Mouse (Mus musculus): ENCODE measurements around the gene Tmsb15l. TPM values are rescaled to one million over a fixed set of nuclear protein-coding genes. Genes with fewer than 3 reads are reported as not detected.

Gene Tmsb15l
- polyA plus RNA-seq (2015; fragmentation: Nextera tagmentation; extraction: Ambion mirVana), result 0.95 TPM in 1 of 2 replicates, not detected in the other

DNA sequence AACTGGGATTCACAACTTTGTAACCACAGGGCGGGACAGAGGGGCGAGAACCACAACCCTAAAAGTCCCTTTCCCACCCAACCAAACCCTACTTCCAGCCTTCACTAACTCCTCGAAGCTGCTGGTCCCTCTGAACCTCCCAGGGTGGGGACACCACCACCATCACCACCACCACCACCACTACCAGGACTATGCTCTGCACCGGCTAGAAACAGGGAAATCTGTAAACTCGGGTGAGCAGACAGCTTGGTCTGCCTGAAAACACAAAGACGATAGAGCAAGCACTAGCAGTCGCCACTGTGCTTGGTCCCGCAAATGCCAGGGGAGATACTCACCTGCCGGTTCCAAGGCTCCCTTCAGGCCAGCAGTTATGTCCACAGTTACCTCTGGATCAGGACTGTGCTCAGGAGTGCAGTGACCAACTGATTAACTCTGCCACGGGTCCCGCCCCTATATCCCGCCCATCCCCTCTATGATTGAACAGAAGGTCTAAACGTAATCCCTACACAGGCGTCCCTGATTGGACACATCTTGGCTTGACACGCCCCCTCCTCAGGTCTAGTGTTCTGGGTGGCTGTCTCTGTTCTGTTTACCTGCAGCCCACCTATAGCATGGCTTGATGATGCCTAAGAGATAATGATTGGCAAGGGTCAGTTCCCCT, at the start of gene Tmsb15l, which contains the start of gene Tmsb15b1:
Gene Tmsb15l (minus strand): TSS at position 446 of the 661 bp plus-strand sequence.
Gene Tmsb15b1 (minus strand): TSS at position 451 of the 661 bp plus-strand sequence.
- H3K27ac ChIP-seq (ENCODE audit: low read length), result no peak within 1 kb of the TSS
- peak; percentile 78 for DNase-seq (ENCODE audit: low spot score)
- ATAC-seq, result peak; percentile 100
- H3K4me3 ChIP-seq (ENCODE audit: low read depth, low read length), result peak within 1 kb of the TSS; percentile 20
- H3K4me2 ChIP-seq (replicated peaks; ENCODE audit: low read depth, low read length), result peak within 1 kb of the TSS; percentile 45
- TF ChIP-seq CTCF (IDR thresholded peaks at IDR 0.05) (no peak), EP300 (IDR thresholded peaks at IDR 0.05) (no peak)
- no peaks in the 10 kb centered on the region for H3K9me3 ChIP-seq (ENCODE audit: low read length)
- no peaks in the 10 kb centered on the region for H3K27me3 ChIP-seq (replicated peaks; ENCODE audit: insufficient read depth, low read length)
- H3K9ac ChIP-seq (replicated peaks; ENCODE audit: low read depth), result no peak within 1 kb of the TSS
- WGBS, result 25% methylated on average over 15 of the region's 15 CpGs
- no peaks in the 10 kb centered on the region for H3K36me3 ChIP-seq (ENCODE audit: insufficient read depth, low read length)
- no peaks in the 10 kb centered on the region for H3K4me1 ChIP-seq (ENCODE audit: insufficient read depth, low read depth, low read length)

DNA sequence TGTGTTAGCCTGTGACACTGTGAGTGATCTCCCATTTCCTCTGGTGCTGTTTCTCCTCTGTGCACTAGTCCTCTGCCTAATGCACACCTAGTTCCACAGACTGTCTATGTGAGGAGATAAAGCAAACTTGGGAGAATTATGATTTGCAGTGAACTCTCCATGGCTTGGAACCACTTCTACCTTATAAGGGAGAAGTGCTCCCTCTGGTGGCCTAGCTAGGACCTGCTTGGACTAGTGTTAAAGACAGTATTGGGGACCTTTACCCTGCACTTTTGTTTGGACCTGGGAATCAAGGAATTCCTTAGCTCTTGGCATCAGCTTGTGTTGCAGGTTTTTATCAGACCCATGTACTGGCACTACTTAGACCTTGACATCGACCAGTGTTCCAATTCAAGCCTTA, 42.6 kb upstream of the Tmsb15l start:
- 30% methylated on average over 1 of the region's 1 CpGs for WGBS

DNA sequence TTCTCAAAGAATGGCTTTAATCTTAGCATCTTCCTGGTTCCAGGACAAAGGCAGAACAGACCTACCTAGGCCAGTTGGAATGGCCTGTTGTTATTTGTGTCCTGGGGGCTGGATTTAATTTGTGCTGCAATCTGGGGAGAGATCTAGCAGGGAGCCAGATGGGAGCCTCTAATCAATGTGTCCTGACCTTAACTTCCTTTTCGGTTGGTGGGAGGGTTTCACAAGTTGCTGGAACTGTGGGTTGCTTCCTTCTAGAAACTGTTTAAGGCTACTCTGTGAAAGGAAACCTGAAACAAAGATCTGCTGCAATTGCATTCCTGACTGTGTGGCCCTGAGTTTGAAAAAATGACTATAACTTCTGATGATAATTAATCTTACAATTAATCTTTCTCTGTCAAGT, 41.0 kb upstream of the Tmsb15l start:
- Histone ChIP-seq H3K9ac (replicated peaks; ENCODE audit: low read depth) (no peak overlapping the region), H3K4me1 (ENCODE audit: insufficient read depth, low read depth, low read length) (no peaks in the 10 kb centered on the region), H3K4me3 (ENCODE audit: low read depth, low read length) (no peak overlapping the region), H3K27ac (ENCODE audit: low read length) (no peak overlapping the region), H3K4me2 (replicated peaks; ENCODE audit: low read depth, low read length) (no peak overlapping the region), H3K27me3 (replicated peaks; ENCODE audit: insufficient read depth, low read length) (no peaks in the 10 kb centered on the region), H3K36me3 (ENCODE audit: insufficient read depth, low read length) (no peaks in the 10 kb centered on the region), H3K9me3 (ENCODE audit: low read length) (no peaks in the 10 kb centered on the region)
- no peak for TF ChIP-seq CTCF (IDR thresholded peaks at IDR 0.05)
- no peak for TF ChIP-seq EP300 (IDR thresholded peaks at IDR 0.05)
- DNase-seq (ENCODE audit: low spot score) (no peak), ATAC-seq (no peak)
- 86% methylated on average over 1 of the region's 1 CpGs for WGBS

More for the DNA sequence above, 42.6 kb upstream of the Tmsb15l start:
- Histone ChIP-seq H3K9ac (replicated peaks; ENCODE audit: low read depth) (no peak overlapping the region), H3K27me3 (replicated peaks; ENCODE audit: insufficient read depth, low read length) (no peaks in the 10 kb centered on the region), H3K36me3 (ENCODE audit: insufficient read depth, low read length) (no peaks in the 10 kb centered on the region), H3K4me2 (replicated peaks; ENCODE audit: low read depth, low read length) (no peak overlapping the region), H3K4me1 (ENCODE audit: insufficient read depth, low read depth, low read length) (no peaks in the 10 kb centered on the region), H3K27ac (ENCODE audit: low read length) (no peak overlapping the region), H3K4me3 (ENCODE audit: low read depth, low read length) (no peak overlapping the region), H3K9me3 (ENCODE audit: low read length) (no peaks in the 10 kb centered on the region)
- ATAC-seq (peak; percentile 60), DNase-seq (ENCODE audit: low spot score) (peak; percentile 59)
- TF ChIP-seq EP300 (IDR thresholded peaks at IDR 0.05) (no peak), CTCF (IDR thresholded peaks at IDR 0.05) (peak; percentile 76)

DNA sequence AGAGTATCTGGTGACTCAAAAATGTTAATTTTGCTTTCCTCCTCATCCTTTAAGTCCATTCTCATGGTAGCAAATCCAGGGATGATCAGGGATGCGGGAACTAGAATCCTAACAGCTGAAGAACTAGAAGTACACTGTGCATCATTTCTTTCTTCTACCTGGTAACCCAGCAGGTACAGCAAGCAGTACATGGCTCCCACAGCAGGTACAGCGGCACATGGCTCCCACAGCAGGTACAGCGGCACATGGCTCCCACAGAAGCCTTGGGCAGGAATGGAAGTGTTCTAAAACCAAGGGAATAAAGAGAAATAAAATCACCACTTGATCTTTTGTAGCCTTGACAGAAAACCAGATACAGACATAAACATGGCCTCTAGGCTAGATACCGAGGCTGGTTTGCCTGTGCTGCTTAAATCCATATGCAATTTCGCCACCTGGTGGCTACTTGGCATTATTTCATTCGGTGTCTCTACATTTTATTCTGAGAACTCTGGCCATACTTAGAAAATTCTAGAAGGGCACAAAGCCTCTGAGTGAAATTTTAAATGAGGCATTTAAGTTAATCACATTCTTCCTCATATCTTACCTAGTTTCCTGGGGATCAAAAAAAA, 38.5 kb upstream of the Tmsb15l start:
- Histone ChIP-seq H3K9me3 (ENCODE audit: low read length) (no peaks in the 10 kb centered on the region), H3K27me3 (replicated peaks; ENCODE audit: insufficient read depth, low read length) (no peaks in the 10 kb centered on the region), H3K4me1 (ENCODE audit: insufficient read depth, low read depth, low read length) (no peaks in the 10 kb centered on the region), H3K36me3 (ENCODE audit: insufficient read depth, low read length) (no peaks in the 10 kb centered on the region), H3K4me2 (replicated peaks; ENCODE audit: low read depth, low read length) (no peak overlapping the region), H3K27ac (ENCODE audit: low read length) (no peak overlapping the region), H3K4me3 (ENCODE audit: low read depth, low read length) (no peak overlapping the region), H3K9ac (replicated peaks; ENCODE audit: low read depth) (no peak overlapping the region)
- ATAC-seq (no peak; the same call in 1 of the 2 replicates), DNase-seq (ENCODE audit: low spot score) (peak; percentile 69)
- WGBS, result 53% methylated on average over 6 of the region's 6 CpGs
- TF ChIP-seq CTCF (IDR thresholded peaks at IDR 0.05), result peak; percentile 69
- no peak for TF ChIP-seq EP300 (IDR thresholded peaks at IDR 0.05)

DNA sequence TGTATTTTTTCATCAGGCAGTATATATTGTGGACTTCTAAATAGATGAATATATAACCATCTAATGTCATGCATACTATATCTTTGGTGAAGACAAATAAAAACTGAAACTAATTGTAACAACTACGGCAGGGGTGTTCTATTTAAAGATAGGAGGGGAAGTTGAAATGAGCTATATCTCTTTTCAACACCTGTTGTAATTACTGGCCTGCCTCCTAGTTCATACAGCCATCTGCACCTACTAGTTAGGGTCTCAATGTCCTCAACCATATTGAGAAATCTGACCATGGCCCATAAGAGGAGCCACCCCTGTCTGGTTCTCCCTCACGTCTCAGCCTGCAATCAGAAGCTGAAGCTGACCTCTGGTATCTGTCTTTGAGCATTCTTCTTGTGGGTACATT, 19.6 kb upstream of the Tmsb15l start:
- H3K4me1 ChIP-seq (ENCODE audit: insufficient read depth, low read depth, low read length), result no peaks in the 10 kb centered on the region
- TF ChIP-seq EP300 (IDR thresholded peaks at IDR 0.05) (no peak), CTCF (IDR thresholded peaks at IDR 0.05) (no peak)
- no peak overlapping the region for H3K9ac ChIP-seq (replicated peaks; ENCODE audit: low read depth)
- no peaks in the 10 kb centered on the region for H3K9me3 ChIP-seq (ENCODE audit: low read length)
- H3K4me2 ChIP-seq (replicated peaks; ENCODE audit: low read depth, low read length), result no peak overlapping the region
- H3K27ac ChIP-seq (ENCODE audit: low read length), result no peak overlapping the region
- 76% methylated on average over 2 of the region's 2 CpGs for WGBS
- no peaks in the 10 kb centered on the region for H3K36me3 ChIP-seq (ENCODE audit: insufficient read depth, low read length)
- H3K27me3 ChIP-seq (replicated peaks; ENCODE audit: insufficient read depth, low read length), result no peaks in the 10 kb centered on the region
- DNase-seq (ENCODE audit: low spot score), result no peak
- no peak overlapping the region for H3K4me3 ChIP-seq (ENCODE audit: low read depth, low read length)
- ATAC-seq, result no peak

DNA sequence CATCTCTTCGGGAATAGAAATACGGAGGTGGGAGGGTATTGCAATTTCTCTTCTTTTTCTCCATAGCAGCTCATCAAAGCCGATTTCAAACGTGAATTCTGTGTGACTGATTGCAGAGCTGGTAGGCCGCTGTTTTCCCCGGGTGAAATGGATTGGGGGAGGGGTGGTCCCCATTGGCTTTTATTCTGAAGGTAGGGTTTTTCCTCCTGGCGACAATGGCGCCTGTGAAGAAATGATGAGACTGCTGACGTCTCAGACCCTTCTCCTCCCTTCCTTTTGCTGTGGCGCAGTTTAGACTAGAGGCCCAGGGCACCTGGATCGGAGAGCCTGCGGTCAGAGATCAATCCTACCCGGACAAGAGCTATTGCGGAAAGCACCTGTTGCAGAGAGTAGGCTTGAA, 17.0 kb upstream of the Tmsb15l start:
- no peak overlapping the region; the same call in 1 of the 2 replicates for H3K4me2 ChIP-seq (replicated peaks; ENCODE audit: low read depth, low read length)
- H3K9ac ChIP-seq (replicated peaks; ENCODE audit: low read depth), result no peak overlapping the region
- no peaks in the 10 kb centered on the region for H3K4me1 ChIP-seq (ENCODE audit: insufficient read depth, low read depth, low read length)
- no peaks in the 10 kb centered on the region for H3K9me3 ChIP-seq (ENCODE audit: low read length)
- DNase-seq (ENCODE audit: low spot score) (no peak), ATAC-seq (no peak)
- no peak overlapping the region for H3K4me3 ChIP-seq (ENCODE audit: low read depth, low read length)
- no peaks in the 10 kb centered on the region for H3K36me3 ChIP-seq (ENCODE audit: insufficient read depth, low read length)
- 36% methylated on average over 14 of the region's 14 CpGs for WGBS
- TF ChIP-seq EP300 (IDR thresholded peaks at IDR 0.05) (no peak), CTCF (IDR thresholded peaks at IDR 0.05) (no peak)
- H3K27me3 ChIP-seq (replicated peaks; ENCODE audit: insufficient read depth, low read length), result no peaks in the 10 kb centered on the region
- no peak overlapping the region for H3K27ac ChIP-seq (ENCODE audit: low read length)

Data from lung, postnatal 0 days (tissue).